In genomic region chr8:70504851-70505250, GRCm38 (mm10) we compare ENCODE assay signal across 8 mouse cellular contexts. TPM values are rescaled to one million over a fixed set of nuclear protein-coding genes. Genes with fewer than 3 reads are reported as not detected.
DNase-seq lines count a peak whose midpoint lies in the region; ATAC-seq lines count a peak whose summit lies in the region.
"Had no signal": no experiment of that assay in that cellular context is flagged by ENCODE, and none has a peak within 500 bp of the region (broad histone marks: within the 10 kb centered on the region; RNA-seq: fewer than 3 reads in every experiment).

No protein-coding gene starts in this region.

- ATAC-seq in forebrain, embryonic 12.5 days (ENCODE audit: low FRiP score): no peak
- no peak for ATAC-seq in hindbrain, embryonic 12.5 days (ENCODE audit: low FRiP score)

- peaks cover 32% of the 10 kb centered on the region for H3K36me3 ChIP-seq in forebrain, embryonic 12.5 days (replicated peaks)
- peaks cover 21% of the 10 kb centered on the region for H3K36me3 ChIP-seq in hindbrain, embryonic 12.5 days

- WGBS in forebrain, embryonic 12.5 days: 68% methylated on average over 3 of the region's 3 CpGs
- 71% methylated on average over 3 of the region's 3 CpGs for WGBS in hindbrain, embryonic 12.5 days

- no peak overlapping the region for H3K27ac ChIP-seq in forebrain, embryonic 12.5 days
- no peak overlapping the region for H3K27ac ChIP-seq in hindbrain, embryonic 12.5 days
- H3K27ac ChIP-seq: macrophage had no signal

- peak; percentile 79 for DNase-seq in Muller cell, postnatal 12 days (ENCODE audit: inconsistent ontology term)
- DNase-seq in c-Kit-positive CD71-positive TER-119-negative erythroid progenitor cells, embryonic 14.5 days (ENCODE audit: low read depth): peak; percentile 83
- peak; percentile 69 to 81 for DNase-seq in left cerebral cortex, postnatal 10 days (ENCODE audit: extremely low spot score in 1 of 2, low spot score in 2 of 2)
- DNase-seq in mesoderm, embryonic 11.5 days (ENCODE audit: low read depth, low spot score): peak; percentile 85
- DNase-seq in right cerebral cortex, postnatal 36 days (ENCODE audit: low spot score in 2 of 2): peak; percentile 62 to 63

- H3K9ac ChIP-seq in forebrain, embryonic 12.5 days: no peak overlapping the region
- H3K9ac ChIP-seq in hindbrain, embryonic 12.5 days: no peak overlapping the region

- peaks cover 53% of the 10 kb centered on the region for H3K27me3 ChIP-seq in forebrain, embryonic 12.5 days
- H3K27me3 ChIP-seq in hindbrain, embryonic 12.5 days: peaks cover 44% of the 10 kb centered on the region

- no peaks in the 10 kb centered on the region for H3K9me3 ChIP-seq in forebrain, embryonic 12.5 days
- no peaks in the 10 kb centered on the region for H3K9me3 ChIP-seq in hindbrain, embryonic 12.5 days (replicated peaks)

- intact Hi-C loops in left cerebral cortex, postnatal 10 days (cut with DNase I): loop anchor here (2.0 to 5.0 kb wide), 2 partner anchors 88 to 162 kb away; no protein-coding TSS in a partner anchor

- no peak overlapping the region; the same call in 1 of the 2 replicates for H3K4me3 ChIP-seq in forebrain, embryonic 12.5 days (replicated peaks)
- H3K4me3 ChIP-seq in hindbrain, embryonic 12.5 days: no peak overlapping the region

- peaks cover 56% of the 10 kb centered on the region for H3K4me1 ChIP-seq in forebrain, embryonic 12.5 days
- peaks cover 47% of the 10 kb centered on the region for H3K4me1 ChIP-seq in hindbrain, embryonic 12.5 days

- H3K4me2 ChIP-seq in forebrain, embryonic 12.5 days: peak overlapping the region; percentile 88; the same call in 1 of the 2 replicates
- 0 out of 2 replicates have a peak overlapping the region, but pooled peaks have one; percentile 87 for H3K4me2 ChIP-seq in hindbrain, embryonic 12.5 days (replicated peaks)

RNA-seq across cellular contexts. Expression of gene Rex1bd, which starts 1.7 kb away (rescaled TPM):
- polyA plus RNA-seq in forebrain, embryonic 12.5 days (2016; fragmentation: Nextera tagmentation; extraction: Ambion mirVana): 126 and 127 TPM in 2 replicates
- polyA plus RNA-seq in hindbrain, embryonic 12.5 days (2016; fragmentation: Nextera tagmentation; extraction: Ambion mirVana): 118 TPM in 2 replicates
- 100 to 1,000 TPM in 1 of 2 experiments, 10 to 100 TPM in 1; 95.1 to 106 TPM for total RNA-seq in left cerebral cortex, postnatal 10 days (2021)

RNA-seq across cellular contexts. Expression of gene Uba52, which starts 5.8 kb away (rescaled TPM):
- polyA plus RNA-seq in forebrain, embryonic 12.5 days (2016; fragmentation: Nextera tagmentation; extraction: Ambion mirVana): 692 and 734 TPM in 2 replicates
- polyA plus RNA-seq in hindbrain, embryonic 12.5 days (2016; fragmentation: Nextera tagmentation; extraction: Ambion mirVana): 633 and 755 TPM in 2 replicates
- 1,000 to 10,000 TPM in 1 of 2 experiments, 100 to 1,000 TPM in 1; 991 to 1,007 TPM for total RNA-seq in left cerebral cortex, postnatal 10 days (2021)

RNA-seq across cellular contexts. Expression of gene Crlf1, which starts 11.9 kb away (rescaled TPM):
- 1.6 and 2.8 TPM in 2 replicates for polyA plus RNA-seq in forebrain, embryonic 12.5 days (2016; fragmentation: Nextera tagmentation; extraction: Ambion mirVana)
- 3.3 and 4.2 TPM in 2 replicates for polyA plus RNA-seq in hindbrain, embryonic 12.5 days (2016; fragmentation: Nextera tagmentation; extraction: Ambion mirVana)
- 1 to 10 TPM; 7.0 to 9.5 TPM for total RNA-seq in left cerebral cortex, postnatal 10 days (2021)
- polyA plus RNA-seq: macrophage had no signal

RNA-seq across cellular contexts. Expression of gene Tmem59l, which starts 17.7 kb away (rescaled TPM):
- 17.0 and 17.6 TPM in 2 replicates for polyA plus RNA-seq in forebrain, embryonic 12.5 days (2016; fragmentation: Nextera tagmentation; extraction: Ambion mirVana)
- polyA plus RNA-seq in hindbrain, embryonic 12.5 days (2016; fragmentation: Nextera tagmentation; extraction: Ambion mirVana): 27.0 and 29.2 TPM in 2 replicates
- 100 to 1,000 TPM; 146 to 159 TPM for total RNA-seq in left cerebral cortex, postnatal 10 days (2021)
- polyA plus RNA-seq: macrophage had no signal

RNA-seq across cellular contexts. Expression of gene Fkbp8, which starts 22.7 kb away (rescaled TPM):
- polyA plus RNA-seq in forebrain, embryonic 12.5 days (2016; fragmentation: Nextera tagmentation; extraction: Ambion mirVana): 309 and 314 TPM in 2 replicates
- polyA plus RNA-seq in hindbrain, embryonic 12.5 days (2016; fragmentation: Nextera tagmentation; extraction: Ambion mirVana): 313 and 334 TPM in 2 replicates
- total RNA-seq in left cerebral cortex, postnatal 10 days (2021): 100 to 1,000 TPM; 361 to 375 TPM
